Mouse (Mus musculus) ES-E14 (cell line): ENCODE measurements around the gene Grip1.

Experiments
- HCFC1 ChIP-seq: IDR thresholded peaks from 2 replicates; pipeline ENCODE4 v1.6.1; 2012; ENCODE audit warnings: low read length, inconsistent platforms, borderline replicate concordance; ENCODE audit not compliant: insufficient read depth
- MAFK ChIP-seq: IDR thresholded peaks from 2 replicates; pipeline ENCODE4 v1.6.1; 2014; ENCODE audit warnings: mild to moderate bottlenecking, low read depth, low read length, inconsistent platforms; ENCODE audit not compliant: insufficient read depth

DNA sequence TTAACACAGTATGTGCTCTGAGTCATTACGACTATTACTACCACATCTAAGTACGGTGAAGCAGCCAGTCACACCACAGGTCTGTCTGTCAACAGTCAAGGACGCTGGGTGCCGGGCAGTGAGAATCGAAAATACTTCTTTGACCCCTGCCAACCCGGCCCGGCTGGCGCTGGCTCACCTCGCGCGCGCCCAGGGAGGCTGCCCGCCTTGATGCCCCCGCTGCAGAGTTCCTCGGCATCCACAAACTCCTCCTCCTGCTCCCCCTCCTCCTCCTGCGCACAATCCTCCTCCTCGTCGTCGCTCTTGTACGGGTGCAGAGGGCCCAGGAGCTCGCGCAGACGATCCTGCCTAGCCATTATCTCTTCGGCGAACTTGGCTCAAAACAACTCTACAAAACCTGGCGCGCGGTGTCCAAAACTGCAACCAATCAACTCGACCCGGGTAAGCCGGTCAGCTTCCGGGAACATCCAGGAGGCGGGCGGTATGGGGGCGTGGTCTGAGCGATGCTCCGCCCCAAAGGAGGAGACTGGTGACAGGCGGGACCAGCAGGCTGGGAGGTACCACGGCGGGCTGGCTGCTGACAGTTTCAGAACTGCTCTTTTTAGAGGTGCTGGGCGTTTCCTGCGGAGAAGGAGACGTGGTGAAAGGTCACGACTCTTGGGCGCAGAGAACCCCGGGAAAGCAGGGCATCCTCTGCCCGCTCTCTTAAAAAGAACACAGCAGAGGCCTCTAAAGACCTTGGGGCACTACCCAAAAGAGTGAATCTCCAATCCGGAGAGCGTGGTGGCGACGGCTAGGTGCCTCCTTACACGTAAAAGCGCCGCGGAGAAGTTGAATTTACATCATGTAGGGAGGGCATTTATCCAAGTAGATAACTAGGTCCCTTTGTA, 659.1 kb downstream of the Grip1 start, which contains the start of gene Helb:
- TF ChIP-seq HCFC1 (no peak), MAFK (no peak)
